Mouse (Mus musculus): ENCODE results near the gene Stkld1. TPM values are rescaled to one million over a fixed set of nuclear protein-coding genes. Genes with fewer than 3 reads are reported as not detected.

The Stkld1 gene
- polyA plus RNA-seq, 2 experiments, result 0.18 TPM; not detected in 1

GRCm38 (mm10) chr2:26930390-26930789 is 3.5 kb upstream of the Stkld1 start:
- DNase-seq (ENCODE audit: low spot score) (peak; percentile 42), ATAC-seq (ENCODE audit: low FRiP score, low read depth) (no peak)
- Histone ChIP-seq H3K9me3 (ENCODE audit: control insufficient read depth, low read length) (no peaks in the 10 kb centered on the region), H3K27ac (replicated peaks; ENCODE audit: low read depth, low read length) (no peak overlapping the region), H3K36me3 (ENCODE audit: control insufficient read depth, insufficient read depth, low read length) (peaks cover 63% of the 10 kb centered on the region), H3K4me2 (replicated peaks; ENCODE audit: low read depth, low read length, severe bottlenecking) (no peak overlapping the region), H3K4me3 (replicated peaks; ENCODE audit: low read length) (no peak overlapping the region), H3K9ac (ENCODE audit: low read depth, low read length, severe bottlenecking) (no peak overlapping the region), H3K27me3 (ENCODE audit: control insufficient read depth, insufficient read depth, low read length) (no peaks in the 10 kb centered on the region), H3K4me1 (ENCODE audit: control insufficient read depth, insufficient read depth, low read length) (peaks cover 26% of the 10 kb centered on the region)
- TF ChIP-seq POLR2A (IDR thresholded peaks at IDR 0.05; ENCODE audit: borderline replicate concordance, extremely low read depth, insufficient read depth, insufficient read length), result no peak
- WGBS, result 39% methylated on average over 1 of the region's 1 CpGs

GRCm38 (mm10) chr2:26932473-26933303 is 1.2 kb upstream of the Stkld1 start:
- peak; percentile 44; the same call in 1 of the 2 replicates for ATAC-seq (ENCODE audit: low FRiP score, low read depth)
- Histone ChIP-seq H3K9me3 (ENCODE audit: control insufficient read depth, low read length) (no peaks in the 10 kb centered on the region), H3K27me3 (ENCODE audit: control insufficient read depth, insufficient read depth, low read length) (no peaks in the 10 kb centered on the region), H3K4me1 (ENCODE audit: control insufficient read depth, insufficient read depth, low read length) (peaks cover 26% of the 10 kb centered on the region), H3K4me3 (replicated peaks; ENCODE audit: low read length) (peak overlapping the region; percentile 93), H3K9ac (ENCODE audit: low read depth, low read length, severe bottlenecking) (peak overlapping the region; percentile 97), H3K4me2 (replicated peaks; ENCODE audit: low read depth, low read length, severe bottlenecking) (peak overlapping the region; percentile 57), H3K36me3 (ENCODE audit: control insufficient read depth, insufficient read depth, low read length) (peaks cover 42% of the 10 kb centered on the region), H3K27ac (replicated peaks; ENCODE audit: low read depth, low read length) (peak overlapping the region; percentile 93)
- no peak for TF ChIP-seq POLR2A (IDR thresholded peaks at IDR 0.05; ENCODE audit: borderline replicate concordance, extremely low read depth, insufficient read depth, insufficient read length)
- 2% methylated on average over 43 of the region's 49 CpGs for WGBS
- DNase-seq (ENCODE audit: low spot score), result no peak

GRCm38 (mm10) chr2:26935286-26935685 is 1.4 kb downstream of the Stkld1 start:
- TF ChIP-seq POLR2A (IDR thresholded peaks at IDR 0.05; ENCODE audit: borderline replicate concordance, extremely low read depth, insufficient read depth, insufficient read length), result no peak
- Histone ChIP-seq H3K36me3 (ENCODE audit: control insufficient read depth, insufficient read depth, low read length) (peaks cover 16% of the 10 kb centered on the region), H3K9ac (ENCODE audit: low read depth, low read length, severe bottlenecking) (no peak overlapping the region), H3K4me2 (replicated peaks; ENCODE audit: low read depth, low read length, severe bottlenecking) (no peak overlapping the region), H3K4me3 (replicated peaks; ENCODE audit: low read length) (no peak overlapping the region), H3K27ac (replicated peaks; ENCODE audit: low read depth, low read length) (no peak overlapping the region), H3K27me3 (ENCODE audit: control insufficient read depth, insufficient read depth, low read length) (no peaks in the 10 kb centered on the region), H3K9me3 (ENCODE audit: control insufficient read depth, low read length) (no peaks in the 10 kb centered on the region), H3K4me1 (ENCODE audit: control insufficient read depth, insufficient read depth, low read length) (peaks cover 20% of the 10 kb centered on the region)
- WGBS, result 94% methylated on average over 2 of the region's 2 CpGs
- ATAC-seq (ENCODE audit: low FRiP score, low read depth) (no peak), DNase-seq (ENCODE audit: low spot score) (no peak)

GRCm38 (mm10) chr2:26936425-26936824 is 2.6 kb downstream of the Stkld1 start:
- peaks cover 9% of the 10 kb centered on the region for H3K4me1 ChIP-seq (ENCODE audit: control insufficient read depth, insufficient read depth, low read length)
- no peak overlapping the region for H3K9ac ChIP-seq (ENCODE audit: low read depth, low read length, severe bottlenecking)
- no peaks in the 10 kb centered on the region for H3K27me3 ChIP-seq (ENCODE audit: control insufficient read depth, insufficient read depth, low read length)
- DNase-seq (ENCODE audit: low spot score), result no peak
- H3K9me3 ChIP-seq (ENCODE audit: control insufficient read depth, low read length), result no peaks in the 10 kb centered on the region
- no peak overlapping the region for H3K4me2 ChIP-seq (replicated peaks; ENCODE audit: low read depth, low read length, severe bottlenecking)
- H3K27ac ChIP-seq (replicated peaks; ENCODE audit: low read depth, low read length), result no peak overlapping the region
- no peak for ATAC-seq (ENCODE audit: low FRiP score, low read depth)
- WGBS, result 53% methylated on average over 1 of the region's 1 CpGs
- H3K4me3 ChIP-seq (replicated peaks; ENCODE audit: low read length), result no peak overlapping the region
- peaks cover 4% of the 10 kb centered on the region; the same call in 1 of the 2 replicates for H3K36me3 ChIP-seq (ENCODE audit: control insufficient read depth, insufficient read depth, low read length)
- TF ChIP-seq POLR2A (IDR thresholded peaks at IDR 0.05; ENCODE audit: borderline replicate concordance, extremely low read depth, insufficient read depth, insufficient read length), result no peak

- H3K4me1 ChIP-seq (ENCODE audit: control insufficient read depth, insufficient read depth, low read length), result no peaks in the 10 kb centered on the region
- no peak overlapping the region for H3K4me2 ChIP-seq (replicated peaks; ENCODE audit: low read depth, low read length, severe bottlenecking)
- WGBS, result 56% methylated on average over 5 of the region's 5 CpGs
- H3K27me3 ChIP-seq (ENCODE audit: control insufficient read depth, insufficient read depth, low read length), result no peaks in the 10 kb centered on the region
- no peak overlapping the region for H3K27ac ChIP-seq (replicated peaks; ENCODE audit: low read depth, low read length)
- H3K9ac ChIP-seq (ENCODE audit: low read depth, low read length, severe bottlenecking), result no peak overlapping the region
- H3K4me3 ChIP-seq (replicated peaks; ENCODE audit: low read length), result no peak overlapping the region
- no peak for DNase-seq (ENCODE audit: low spot score)
- H3K36me3 ChIP-seq (ENCODE audit: control insufficient read depth, insufficient read depth, low read length), result no peaks in the 10 kb centered on the region
- no peak for TF ChIP-seq POLR2A (IDR thresholded peaks at IDR 0.05; ENCODE audit: borderline replicate concordance, extremely low read depth, insufficient read depth, insufficient read length)
- H3K9me3 ChIP-seq (ENCODE audit: control insufficient read depth, low read length), result no peaks in the 10 kb centered on the region
- ATAC-seq (ENCODE audit: low FRiP score, low read depth), result no peak
These were observed 7.7 kb downstream of the Stkld1 start for GRCm38 (mm10) chr2:26941539-26941938.

Data from limb, embryonic 14.5 days (tissue).